Mouse (Mus musculus): ENCODE results near the gene Ppp1r18.

GRCm38 (mm10) chr17:35817226-35817625, 48.2 kb upstream of the Ppp1r18 start:
- TF ChIP-seq CTCF (conservative IDR thresholded peaks at IDR 0.05; ENCODE audit: insufficient read depth, insufficient read length, low read depth, low read length) (no peak), POLR2A (IDR thresholded peaks at IDR 0.05; ENCODE audit: low read depth, low read length) (no peak)
